Mouse (Mus musculus) right cerebral cortex, postnatal 10 days (tissue): ENCODE results near the gene Tagap.
"Not testable (repeated sequence)": the region's sequence is repeated elsewhere in the genome, so short reads cannot be mapped to it uniquely, and the experiment has no call there.

Experiments used
- DNase-seq, 2 experiments: peaks; one replicate each; pipeline ENCODE4 v3.0.0; 2021; ENCODE audit warnings: low spot score in 2 of 2

The Tagap gene

DNA sequence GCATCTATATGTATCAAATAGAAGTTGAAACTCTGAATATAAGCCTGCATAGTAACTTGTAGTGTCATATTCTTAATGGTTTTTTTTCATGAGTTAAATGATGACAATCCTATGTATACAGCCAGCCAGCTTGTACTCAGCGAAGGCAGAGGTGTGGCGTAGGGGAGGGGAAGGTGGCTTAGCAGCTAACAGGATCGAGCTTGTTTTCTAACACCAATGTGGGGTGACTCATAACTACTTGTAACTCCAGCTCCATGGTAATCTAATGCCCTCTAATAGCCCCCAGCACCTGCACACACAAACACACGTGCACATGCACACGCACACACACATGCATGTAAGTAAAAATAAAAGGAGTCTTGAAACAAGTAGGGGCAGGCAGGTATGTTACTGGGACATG, 42.7 kb downstream of the Tagap start:
- not testable (repeated sequence) for DNase-seq

GRCm38 (mm10) chr17:7969782-7970181, 44.0 kb downstream of the Tagap start:
- DNase-seq = not testable (repeated sequence)

DNA sequence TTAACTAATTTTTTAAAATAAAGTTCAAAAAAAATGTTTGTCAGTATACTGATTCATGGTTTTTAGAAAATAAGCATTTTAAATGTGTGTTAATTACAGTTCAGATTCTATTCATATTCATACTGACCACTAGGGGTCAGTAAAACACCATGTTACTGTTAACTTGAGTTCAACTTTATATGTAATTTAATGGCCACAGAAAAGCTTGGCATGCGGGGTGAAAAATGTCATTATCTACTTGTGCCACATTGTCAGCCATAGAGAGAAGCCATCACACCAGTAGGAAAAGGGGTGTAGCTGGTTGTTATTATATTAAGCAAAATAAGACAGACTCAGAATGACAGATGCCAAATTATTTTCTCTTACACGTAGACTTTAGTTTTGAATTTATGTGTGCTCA, 57.7 kb downstream of the Tagap start:
- DNase-seq = not testable (repeated sequence)
